Mouse (Mus musculus) brain, adult 2 months (tissue): ENCODE data around the gene Atp6v1g3.

Source experiments
- DNase-seq: peaks from one replicate; pipeline ENCODE4 v3.0.0; 2011; ENCODE audit warnings: low read depth, low spot score

Gene Atp6v1g3

DNA sequence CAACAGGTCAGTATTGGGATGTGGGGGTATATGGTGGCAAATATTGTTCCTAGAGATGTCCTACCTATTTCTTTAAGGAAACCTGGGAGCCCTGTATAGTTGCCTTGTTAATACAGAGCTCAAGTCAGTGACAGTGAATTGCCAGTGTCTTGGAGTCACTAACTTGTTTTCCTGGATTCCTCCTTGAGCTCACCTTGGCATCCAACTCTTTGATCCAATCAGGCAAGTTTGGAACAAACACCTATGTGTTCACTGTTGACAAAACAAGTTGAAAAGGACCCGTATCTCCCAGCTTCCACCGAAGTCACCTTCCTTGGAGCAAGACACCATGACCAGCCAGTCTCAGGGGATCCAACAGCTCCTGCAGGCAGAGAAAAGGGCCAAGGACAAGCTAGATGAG lies at the start of gene Atp6v1g3:
Atp6v1g3 (plus strand) TSS at position 301 of the 400 bp plus-strand sequence.
- DNase-seq = no peak

DNA sequence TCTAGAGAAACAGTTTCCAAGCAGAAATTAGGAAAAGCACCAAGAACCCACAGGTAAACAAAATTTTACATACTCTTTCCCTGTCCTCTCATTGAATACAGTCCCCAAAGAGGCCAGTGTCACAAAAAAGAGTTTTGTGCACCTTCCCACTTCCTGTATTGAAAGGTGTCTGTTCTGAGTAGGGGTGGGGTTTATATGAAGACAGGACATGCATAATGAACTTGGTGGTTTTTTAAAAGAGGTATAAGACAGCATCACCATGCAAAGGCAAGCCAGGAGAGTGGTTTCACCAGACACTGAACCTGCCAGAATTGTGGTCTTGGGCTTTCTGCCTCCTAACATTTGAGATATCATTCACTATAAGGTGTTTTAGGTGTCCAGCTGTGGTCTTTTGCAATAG lies 40.5 kb upstream of the Atp6v1g3 start:
- DNase-seq = no peak

DNA sequence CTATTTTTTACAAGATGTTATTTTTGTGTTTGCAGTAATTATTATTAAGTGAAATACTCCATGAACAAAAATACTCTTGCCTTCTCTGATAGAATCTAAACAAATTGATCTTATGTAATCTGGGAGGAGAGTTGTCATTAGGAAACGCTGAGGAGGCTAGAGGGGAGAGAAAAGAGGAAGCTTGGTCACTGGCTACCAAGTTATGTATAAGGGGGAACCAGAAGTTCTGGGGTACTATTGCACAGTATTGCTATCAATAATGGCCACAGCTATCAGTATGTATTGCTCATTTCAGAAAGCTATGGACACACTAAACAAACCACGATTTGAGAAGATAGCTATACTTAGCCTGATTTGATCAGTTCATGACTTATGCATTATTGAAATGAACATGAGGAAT lies 36.3 kb upstream of the Atp6v1g3 start:
- no peak for DNase-seq

DNA sequence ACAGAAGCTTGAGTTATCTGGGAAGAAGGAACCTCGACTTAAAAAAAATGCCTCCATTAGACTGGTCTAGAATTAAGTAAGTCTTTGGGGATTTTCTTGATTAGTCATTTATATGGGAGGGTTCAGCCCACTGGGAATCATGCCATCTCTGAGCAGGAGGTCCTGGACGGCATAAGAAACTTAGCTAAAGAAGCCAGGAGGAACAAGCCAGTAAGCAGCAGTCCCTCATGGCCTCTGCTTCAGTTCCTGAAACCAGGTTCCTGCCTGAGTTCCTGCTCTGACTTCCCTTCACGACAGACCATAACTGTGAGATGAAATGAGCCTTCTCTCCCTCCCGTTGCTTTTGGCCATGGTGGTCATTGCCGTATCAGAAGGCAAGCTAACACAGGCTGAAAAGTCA lies 29.6 kb upstream of the Atp6v1g3 start:
- DNase-seq = peak; percentile 4

DNA sequence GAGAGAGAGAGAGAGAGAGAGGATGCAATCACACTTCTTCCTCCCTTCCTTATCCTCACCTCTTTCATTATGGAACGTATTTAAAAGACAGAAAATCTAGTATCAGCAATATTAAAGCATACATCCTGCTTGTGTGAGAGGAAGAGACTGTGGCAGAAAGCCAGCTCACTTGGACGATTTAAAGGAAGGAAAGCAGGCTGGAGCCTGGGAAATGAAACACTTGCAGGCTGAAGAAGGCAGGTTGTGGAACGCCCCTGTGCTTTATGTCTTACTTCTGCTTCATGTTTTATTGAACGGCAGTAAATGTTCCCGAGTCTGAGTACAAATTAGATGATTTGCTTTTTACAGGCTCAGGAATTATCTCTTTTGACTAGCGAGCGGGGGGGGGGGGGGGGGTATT lies 29.1 kb upstream of the Atp6v1g3 start:
- DNase-seq = peak; percentile 80

DNA sequence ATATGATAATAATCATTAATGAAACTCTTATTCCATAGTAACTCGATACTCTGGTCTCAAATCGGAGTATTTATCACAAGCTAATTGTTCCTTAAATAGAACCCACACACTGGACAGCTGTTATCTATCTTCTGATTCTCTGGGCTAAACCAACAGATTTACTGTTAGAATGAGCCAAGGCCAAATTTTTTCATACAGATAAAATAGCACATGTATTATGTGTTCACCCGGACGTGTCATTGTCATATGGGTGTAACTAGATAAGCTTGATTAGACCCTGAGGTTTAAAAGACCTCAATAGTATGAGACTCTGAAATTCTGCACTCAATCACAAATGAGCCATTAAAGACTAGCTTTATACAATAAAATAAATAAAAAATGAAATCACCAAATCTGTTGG lies 28.4 kb upstream of the Atp6v1g3 start:
- DNase-seq = no peak

DNA sequence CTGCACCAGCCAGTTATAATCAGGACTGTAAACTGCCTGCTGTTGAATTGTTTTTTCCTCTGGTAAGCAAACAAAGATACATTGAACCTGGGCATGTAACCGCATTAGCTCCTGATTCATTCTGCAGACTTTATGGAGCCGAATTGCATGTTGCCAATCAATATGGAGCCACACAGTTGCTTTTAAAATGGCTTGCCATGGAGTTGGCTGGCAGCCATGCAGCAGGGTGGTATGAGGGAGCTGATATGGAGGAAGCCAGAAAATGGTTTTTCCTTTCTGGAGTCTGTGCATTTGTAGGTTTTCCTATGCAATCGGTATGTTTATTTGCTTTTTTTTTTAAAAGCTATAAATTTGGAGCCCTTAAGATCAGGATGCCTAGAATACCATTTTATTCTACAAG lies 28.0 kb upstream of the Atp6v1g3 start:
- peak; percentile 18 for DNase-seq

DNA sequence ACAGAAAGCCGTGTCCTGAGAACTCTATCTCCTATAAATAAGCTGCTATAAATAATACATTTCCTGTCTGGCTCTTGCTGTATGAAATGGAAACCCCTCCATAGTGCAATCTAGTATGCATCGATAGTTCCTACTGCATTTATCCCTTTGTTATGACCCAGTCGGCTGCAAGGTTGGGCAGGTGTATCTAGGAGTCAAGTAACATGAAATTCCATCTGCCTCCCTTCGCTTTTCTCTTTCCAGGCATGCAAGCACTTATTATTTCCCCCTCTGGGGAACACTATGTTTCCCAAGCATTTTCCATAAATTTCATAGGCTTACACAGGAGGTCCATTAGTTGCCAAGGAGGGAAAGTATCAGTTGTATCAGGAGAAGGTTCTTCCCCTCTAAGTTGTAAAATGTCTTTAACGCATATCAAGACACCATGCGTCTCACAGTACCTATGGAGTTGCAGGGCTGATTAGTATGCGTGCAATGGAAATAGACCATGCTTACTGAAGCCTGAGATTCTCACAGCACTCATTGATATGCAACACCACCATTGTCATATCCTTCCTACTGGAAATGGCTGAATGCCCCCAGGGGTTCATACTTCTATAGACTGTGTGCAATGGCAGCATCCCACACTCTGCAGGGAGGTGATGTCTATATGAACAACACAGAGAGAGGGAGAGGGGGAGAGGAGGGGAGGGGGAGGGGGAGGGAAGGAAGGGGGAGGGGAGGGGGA lies 26.9 kb upstream of the Atp6v1g3 start:
- no peak for DNase-seq

DNA sequence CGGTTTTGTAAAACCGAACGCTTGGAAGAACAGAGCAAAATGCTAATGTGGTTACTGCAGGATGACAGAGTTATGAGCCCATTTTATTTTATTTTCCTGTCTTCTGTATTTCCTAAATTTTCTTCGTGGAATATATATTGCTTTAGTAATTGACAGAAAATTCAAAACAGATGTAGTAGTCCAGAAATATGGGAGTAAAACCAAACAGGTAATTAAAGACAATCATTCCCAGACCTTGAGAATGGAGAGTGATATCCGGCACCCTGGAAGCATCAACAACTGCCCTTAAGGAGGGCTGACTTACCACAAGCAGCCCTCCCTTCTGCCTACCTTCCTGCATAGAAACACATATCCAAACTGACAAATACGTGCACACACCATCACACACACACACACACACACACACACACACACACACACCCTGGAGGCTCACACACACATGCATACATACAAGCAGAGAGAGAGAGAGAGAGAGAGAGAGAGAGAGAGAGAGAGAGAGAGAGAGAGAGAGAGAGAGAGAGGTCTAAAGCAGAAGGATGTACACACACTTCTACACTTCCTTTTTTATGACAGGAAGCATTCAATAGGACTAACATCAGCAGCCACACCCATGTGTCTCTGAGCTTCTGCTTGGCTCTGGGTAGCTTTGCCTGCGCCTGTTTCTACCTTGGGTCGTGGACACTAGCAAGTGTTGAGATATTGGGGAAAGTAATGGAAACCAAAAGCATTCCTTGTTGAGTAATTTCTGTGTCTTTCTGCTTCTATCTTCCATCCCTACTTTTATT lies 25.6 kb upstream of the Atp6v1g3 start:
- no peak for DNase-seq

DNA sequence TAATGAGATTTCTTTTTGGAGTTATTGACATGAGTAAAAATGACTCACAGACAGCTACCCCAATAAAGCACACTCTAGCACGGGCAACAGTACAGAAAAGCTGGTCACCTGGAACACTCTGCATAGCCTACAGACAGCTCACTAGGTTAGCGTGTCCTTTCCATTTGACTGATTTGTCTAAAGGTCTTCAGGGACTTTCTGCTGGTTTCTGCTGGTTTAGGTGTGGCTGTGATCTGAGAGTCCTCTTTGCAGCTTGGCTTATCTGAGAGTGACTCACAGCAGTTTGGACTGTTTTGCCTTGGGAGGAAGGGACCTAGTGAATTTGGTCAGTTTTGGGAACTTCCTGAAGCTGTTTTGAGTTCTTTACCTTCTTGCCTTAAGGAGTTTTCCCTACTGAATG lies 24.8 kb upstream of the Atp6v1g3 start:
- no peak for DNase-seq

DNA sequence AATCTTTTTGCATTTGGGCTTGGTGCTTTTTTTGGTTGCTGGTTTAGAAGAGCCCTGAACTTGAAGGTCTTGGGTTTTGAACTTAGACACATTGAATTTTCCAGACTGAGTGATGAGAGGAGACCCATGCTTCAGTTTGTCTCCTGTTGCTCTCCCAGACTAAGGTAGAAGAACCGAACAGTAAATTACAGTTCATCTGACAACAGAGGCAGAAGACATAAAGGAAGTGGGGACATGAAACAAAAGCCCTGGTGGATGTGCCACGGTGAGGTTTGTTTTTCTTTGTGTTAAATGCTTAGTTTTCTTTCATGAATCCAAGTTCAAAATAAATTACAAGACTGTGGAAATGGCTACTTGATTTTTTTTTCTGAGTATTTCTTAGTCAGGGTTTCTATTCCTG lies 22.6 kb upstream of the Atp6v1g3 start:
- DNase-seq = no peak

DNA sequence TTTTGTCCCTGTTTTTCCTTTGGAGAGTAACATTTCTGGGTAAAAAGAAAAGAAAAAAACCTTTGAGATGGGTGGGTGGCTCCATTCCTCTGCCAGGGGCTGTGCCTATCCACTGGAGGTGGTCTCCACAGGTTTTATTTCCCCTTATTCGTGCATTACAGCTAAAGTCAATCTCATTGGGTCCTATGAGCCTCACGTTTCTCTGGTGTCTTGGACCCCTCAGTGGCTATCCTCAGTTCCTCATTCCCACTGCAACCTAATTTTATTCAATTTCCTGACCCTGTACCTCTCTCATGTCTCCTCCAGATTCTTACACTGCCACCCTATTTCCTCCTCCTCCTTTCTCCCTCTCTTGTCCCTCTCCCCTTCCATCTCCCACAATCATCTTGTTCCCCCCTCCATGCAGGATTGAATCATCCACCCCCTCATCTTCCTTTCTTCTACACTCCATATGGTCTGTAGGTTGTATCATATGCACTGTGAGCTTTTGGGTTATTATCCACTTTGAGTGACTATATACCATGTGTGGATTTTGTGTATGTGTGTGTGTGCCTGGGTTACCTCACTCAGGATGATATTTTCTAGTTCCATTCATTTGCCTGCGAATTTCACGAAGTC lies 17.3 kb upstream of the Atp6v1g3 start:
- peak; percentile 67 for DNase-seq

DNA sequence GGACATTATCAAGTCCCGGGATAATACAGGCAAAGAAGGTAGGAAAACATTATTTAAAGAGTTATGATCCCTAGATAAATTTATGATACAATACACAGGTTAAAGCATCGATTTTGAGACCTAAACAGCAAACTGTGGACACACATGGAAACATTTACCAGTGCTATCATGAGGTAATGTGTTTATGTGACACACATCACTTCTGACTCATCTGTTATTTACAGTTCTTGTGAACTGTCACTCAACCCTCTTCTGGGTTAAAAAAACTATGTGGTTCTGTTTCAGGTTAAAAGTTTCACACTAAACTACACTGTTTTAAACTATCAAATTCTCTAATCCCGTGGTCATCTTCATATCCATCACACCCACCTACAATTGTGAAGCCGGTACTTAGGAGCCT lies 14.8 kb upstream of the Atp6v1g3 start:
- no peak for DNase-seq

DNA sequence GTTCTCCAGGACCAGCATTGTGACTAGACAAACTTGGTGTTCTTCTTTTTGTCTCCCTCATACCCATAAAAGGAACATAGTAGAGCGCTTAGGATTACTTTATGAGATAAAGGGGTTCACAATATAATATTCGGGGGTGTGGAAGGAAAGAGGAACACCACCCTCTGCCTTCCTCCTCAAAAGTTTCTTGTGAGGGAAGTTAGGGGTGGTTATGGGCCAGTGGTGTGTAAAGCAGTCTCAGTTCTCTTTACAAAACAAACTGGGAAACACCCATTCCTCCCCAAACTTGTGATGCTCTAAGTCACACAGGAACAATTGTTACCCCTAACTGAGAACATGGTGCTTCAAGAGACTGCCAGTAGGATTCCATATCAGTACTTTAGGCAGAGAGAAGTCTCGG lies 12.0 kb upstream of the Atp6v1g3 start:
- peak; percentile 5 for DNase-seq

DNA sequence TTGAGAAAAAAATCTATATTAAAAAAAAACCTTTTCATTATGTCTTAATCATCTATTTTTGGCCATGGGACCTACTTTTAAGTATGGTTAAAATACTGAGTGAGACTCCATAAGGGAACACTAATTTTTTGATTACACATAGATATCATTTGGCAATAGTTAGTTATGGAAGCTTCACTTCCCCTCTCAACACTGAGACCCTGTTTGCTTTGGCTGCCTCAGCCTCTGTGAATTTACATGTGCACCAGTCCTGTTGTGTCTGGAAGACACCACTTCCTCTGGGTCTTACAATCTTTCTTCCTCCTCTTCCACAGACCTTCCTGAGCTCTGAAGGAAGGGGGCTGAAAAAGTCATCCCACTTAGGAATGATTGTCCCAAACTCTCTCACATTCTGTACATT lies 11.1 kb upstream of the Atp6v1g3 start:
- DNase-seq = peak; percentile 6

DNA sequence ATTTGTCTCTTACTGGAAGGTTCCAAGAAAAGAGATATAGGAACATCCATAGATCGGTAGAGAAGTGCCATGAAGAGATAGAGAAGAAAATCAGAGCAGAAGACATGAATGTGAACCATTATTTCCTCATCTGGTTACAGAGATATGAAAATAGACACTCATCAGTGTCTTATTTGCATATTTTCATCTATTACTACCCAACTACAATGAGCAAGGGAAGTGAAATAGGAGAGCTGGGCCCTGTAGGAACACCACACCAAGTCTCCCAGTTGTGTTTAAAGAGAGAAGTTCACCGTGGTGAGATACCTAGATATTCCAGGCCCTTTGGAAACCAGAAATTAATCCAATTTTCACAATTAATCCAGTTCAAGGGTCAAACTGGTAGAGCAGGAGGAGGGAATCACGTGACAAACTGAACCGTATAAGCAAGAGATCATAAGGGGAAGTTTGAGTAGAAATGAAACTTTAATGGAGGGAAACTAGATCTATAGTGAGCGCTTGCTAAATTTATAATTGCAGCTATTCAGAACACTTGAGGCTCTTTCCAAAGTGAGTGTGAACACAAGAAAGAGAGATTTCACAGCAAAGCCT lies 6.0 kb upstream of the Atp6v1g3 start:
- DNase-seq = no peak

DNA sequence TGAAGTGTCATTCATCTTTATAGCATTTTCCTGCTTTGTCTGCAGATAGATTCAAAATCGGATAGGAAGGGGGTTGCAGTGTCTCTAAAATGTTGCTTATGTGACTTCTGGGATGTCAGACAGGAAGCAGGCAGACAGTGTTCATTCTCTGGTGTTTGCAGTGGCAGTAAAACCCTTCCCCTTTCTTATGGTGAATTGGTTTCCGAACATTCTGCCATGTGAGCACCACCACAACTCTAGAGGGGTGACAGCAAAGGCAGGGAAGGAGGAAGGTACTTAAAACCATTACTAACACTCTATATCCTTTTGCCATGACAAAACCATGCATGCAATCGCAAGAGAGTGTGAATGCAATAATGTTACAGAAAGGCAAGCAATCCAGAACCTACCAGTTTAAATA lies 1.4 kb downstream of the Atp6v1g3 start:
- peak; percentile 13 for DNase-seq

DNA sequence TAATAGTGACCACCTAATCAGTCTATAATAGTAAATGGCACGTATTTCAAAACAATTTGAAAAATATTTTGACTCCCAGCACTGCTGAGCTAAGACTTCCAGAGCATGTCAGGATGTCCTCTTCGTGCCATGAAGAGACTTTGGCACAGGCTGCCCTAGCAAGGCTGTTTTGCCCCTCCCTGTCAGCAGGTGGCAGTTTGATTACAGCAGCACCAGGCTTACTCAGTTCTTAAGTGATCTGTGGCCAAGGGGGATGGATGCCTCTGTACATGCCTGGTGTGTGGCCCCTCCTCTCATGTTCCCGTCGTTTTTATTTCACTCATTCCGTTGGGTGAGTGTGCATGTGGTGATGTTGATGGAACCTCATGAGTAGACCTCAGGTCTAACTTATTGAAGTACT lies 2.3 kb downstream of the Atp6v1g3 start:
- DNase-seq = no peak

DNA sequence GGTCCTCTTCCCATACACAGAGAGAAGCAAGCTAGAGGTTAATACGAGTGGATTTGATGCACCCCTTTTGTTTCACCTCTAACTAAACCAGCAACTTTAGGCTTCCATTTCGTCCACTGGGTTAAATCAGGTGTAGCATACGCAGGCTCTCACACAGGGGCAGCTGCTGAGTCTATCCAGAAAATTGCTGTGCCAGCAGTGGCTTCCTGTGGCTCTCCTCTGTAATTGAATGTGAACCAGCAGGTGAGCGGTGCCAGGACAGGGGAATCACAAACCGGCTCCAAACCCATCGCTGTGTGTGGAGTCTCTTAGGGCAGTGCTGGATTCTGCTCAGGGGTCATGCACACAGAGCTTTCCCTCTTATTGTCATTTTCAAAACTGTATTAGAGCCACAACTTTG lies 7.6 kb downstream of the Atp6v1g3 start:
- no peak for DNase-seq

DNA sequence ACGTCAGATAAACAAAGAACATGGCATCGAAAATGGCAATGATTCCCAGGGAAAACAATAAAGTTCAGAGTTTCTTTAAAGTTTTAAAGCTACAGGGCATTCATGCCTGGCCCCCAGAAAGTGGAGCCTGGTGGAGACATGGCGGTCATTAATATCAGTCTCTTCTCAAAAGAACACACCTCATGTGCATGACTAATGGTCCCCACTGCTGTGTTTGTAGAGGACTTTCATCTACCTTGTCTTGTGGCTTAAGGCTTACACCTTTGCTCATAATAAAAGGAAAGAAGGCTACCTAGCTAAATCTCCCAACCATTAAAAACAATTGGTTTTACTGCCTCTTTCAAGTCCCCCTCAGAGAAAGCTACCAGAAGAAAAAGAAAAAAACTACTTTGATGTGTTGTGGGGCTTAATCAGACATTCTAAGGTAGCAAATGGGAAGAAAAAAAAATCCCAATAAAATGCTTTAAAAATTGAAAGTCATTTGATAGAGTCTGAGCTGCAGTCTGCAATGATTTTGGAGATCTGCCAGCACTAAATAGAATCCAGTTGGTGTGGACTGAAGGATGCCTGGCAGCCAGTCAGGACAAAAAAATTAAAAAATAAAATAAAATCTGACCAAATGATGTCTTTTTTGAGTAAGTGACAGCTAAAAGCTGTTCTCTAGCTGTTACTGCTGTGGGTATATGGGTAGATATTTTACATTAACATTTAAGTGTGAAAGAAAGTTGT lies 9.0 kb downstream of the Atp6v1g3 start:
- DNase-seq = peak; percentile 26

DNA sequence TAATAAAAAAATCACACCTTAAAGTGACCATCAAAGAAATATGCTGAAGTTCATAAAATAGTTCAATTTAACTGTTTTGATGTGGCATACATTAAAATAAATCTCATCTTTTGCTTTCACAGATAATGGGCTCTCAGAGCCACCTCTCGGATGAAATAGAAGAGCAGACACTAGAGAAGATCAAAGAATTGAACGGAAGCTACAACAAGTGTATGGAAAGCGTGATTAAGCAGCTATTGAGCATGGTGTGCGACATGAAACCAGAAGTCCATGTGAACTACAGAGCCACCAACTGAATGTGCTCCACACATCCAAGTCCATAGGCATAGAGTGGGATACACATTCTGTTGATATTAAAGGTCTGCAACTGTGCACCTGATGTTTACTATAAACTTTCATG lies 14.1 kb downstream of the Atp6v1g3 start:
- DNase-seq = no peak

DNA sequence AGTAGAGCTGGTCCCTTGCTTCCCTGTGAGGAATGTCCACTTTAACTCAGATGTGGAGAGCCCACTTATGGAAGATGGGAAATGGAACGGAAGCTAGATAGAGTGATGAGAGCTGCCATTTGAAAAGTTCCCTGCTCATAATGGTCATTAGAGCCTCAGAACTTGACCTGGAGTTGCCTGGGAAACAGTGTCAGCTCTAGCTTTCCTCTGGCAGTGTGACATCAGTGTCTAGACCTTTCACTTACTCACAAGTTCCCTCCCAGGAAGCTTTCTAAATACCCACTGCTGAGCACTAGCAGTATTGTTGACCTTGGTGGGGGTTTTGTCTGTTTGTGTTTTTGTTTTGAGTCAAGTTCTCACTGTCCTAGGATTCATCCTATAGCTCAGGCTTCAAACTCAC lies 15.2 kb downstream of the Atp6v1g3 start:
- DNase-seq = no peak
